ENCODE assay signal across 1 mouse cellular context in genomic region chr5:147888313-147889297, GRCm38 (mm10).
TF ChIP-seq lines count a peak whose summit lies in the region.

No protein-coding gene starts in this region.

TF ChIP-seq in MEL, 35 proteins besides CTCF, POLR2A, EP300 and RAD21 (continued from another document):
- TF ChIP-seq E2F4 (IDR thresholded peaks at IDR 0.05; ENCODE audit: borderline replicate concordance, low read depth, low read length) (no peak), MEF2A (IDR thresholded peaks at IDR 0.05; ENCODE audit: extremely low read depth, insufficient replicate concordance, low read depth, low read length, poor library complexity, severe bottlenecking) (no peak), RCOR1 (IDR thresholded peaks at IDR 0.05; ENCODE audit: low read depth, low read length) (peak; percentile 79), CHD1 (IDR thresholded peaks at IDR 0.05; ENCODE audit: low read depth, low read length) (no peak), ZKSCAN1 (IDR thresholded peaks at IDR 0.05; ENCODE audit: low read depth, low read length) (no peak), UBTF (IDR thresholded peaks at IDR 0.05; ENCODE audit: borderline replicate concordance, insufficient read depth, low read depth, low read length) (no peak), NRF1 (IDR thresholded peaks at IDR 0.05; ENCODE audit: insufficient read depth, low read depth, low read length, poor library complexity, severe bottlenecking) (peak; percentile 30; the same call in 1 of the 2 replicates), ZNF384 (IDR thresholded peaks at IDR 0.05; ENCODE audit: low read depth, low read length) (peak; percentile 94), KAT2A (conservative IDR thresholded peaks at IDR 0.05; ENCODE audit: low read depth, low read length) (no peak), MAFK (IDR thresholded peaks at IDR 0.05; ENCODE audit: borderline replicate concordance, low read depth, low read length) (no peak), HCFC1 (IDR thresholded peaks at IDR 0.05; ENCODE audit: low read depth, low read length) (no peak), NELFE (IDR thresholded peaks at IDR 0.05; ENCODE audit: low read depth, low read length) (no peak), MYC (IDR thresholded peaks at IDR 0.05; ENCODE audit: low read depth, low read length) (peak; percentile 67; the same call in 1 of the 2 replicates), CHD2 (IDR thresholded peaks at IDR 0.05; ENCODE audit: low read length) (no peak; the same call in 1 of the 2 replicates), GATA1 (IDR thresholded peaks at IDR 0.05; ENCODE audit: low read depth, low read length) (peak; percentile 96), MYB (IDR thresholded peaks at IDR 0.05; ENCODE audit: low read depth, low read length) (no peak), JUND (IDR thresholded peaks at IDR 0.05; ENCODE audit: low read depth, low read length) (no peak), USF1 (IDR thresholded peaks at IDR 0.05; ENCODE audit: low read depth, low read length) (no peak), POLR2AphosphoS5 (IDR thresholded peaks at IDR 0.05; ENCODE audit: borderline replicate concordance, low read depth, low read length) (no peak), MAX (IDR thresholded peaks at IDR 0.05; ENCODE audit: low read length) (peak; percentile 78), USF2 (IDR thresholded peaks at IDR 0.05; ENCODE audit: borderline replicate concordance in 1 of 2, insufficient read depth in 1 of 2, low read depth in 1 of 2, low read length in 2 of 2) (no peak), POLR2AphosphoS2 (IDR thresholded peaks at IDR 0.05; ENCODE audit: low read length) (no peak), BHLHE40 (IDR thresholded peaks at IDR 0.05; ENCODE audit: borderline replicate concordance, low read depth, low read length) (no peak), SMC3 (IDR thresholded peaks at IDR 0.05; ENCODE audit: low read depth, low read length) (no peak)
